Mouse (Mus musculus) CH12.LX (cell line): ENCODE measurements around the gene Cops7a. TPM values are rescaled to one million over a fixed set of nuclear protein-coding genes. Genes with fewer than 3 reads are reported as not detected.

ENCODE experiments used
- DNase-seq: peaks from one replicate; pipeline ENCODE4 v3.0.0-alpha.2; 2013; ENCODE audit errors: extremely low read depth
- H3K27ac ChIP-seq: 2 replicates; pipeline ENCODE4 v1.5.1; 2012; ENCODE audit warnings: low read depth, mild to moderate bottlenecking, control low read depth, moderate library complexity; ENCODE audit not compliant: insufficient read depth
- H3K27me3 ChIP-seq: replicated peaks from 2 replicates; pipeline ENCODE3; 2012; ENCODE audit warnings: inconsistent platforms
- H3K36me3 ChIP-seq, 2 experiments: replicated peaks in 1 of 2; 2 replicates each; pipeline versions ENCODE3 to v1.6.1; 2012; ENCODE audit warnings: inconsistent platforms in 1 of 2, low read length in 1 of 2, mild to moderate bottlenecking in 1 of 2, mixed read lengths in 1 of 2, moderate library complexity in 1 of 2; ENCODE audit not compliant: control insufficient read depth in 1 of 2, insufficient read depth in 1 of 2
- H3K4me1 ChIP-seq, 2 experiments: 2 replicates each; pipeline ENCODE4 v1.6.1; 2012; ENCODE audit warnings: inconsistent platforms in 1 of 2, moderate library complexity in 1 of 2; ENCODE audit not compliant: insufficient read depth in 2 of 2, control insufficient read depth in 1 of 2
- H3K4me2 ChIP-seq: 2 replicates; pipeline ENCODE4 v1.6.1; 2012; ENCODE audit warnings: low read depth, mild to moderate bottlenecking, control low read depth; ENCODE audit not compliant: poor library complexity, insufficient read depth, severe bottlenecking
- H3K4me3 ChIP-seq, 3 experiments: fragments of 150-350 bp in 1 of 3; sonication (generic) in 1 of 3; replicated peaks in 1 of 3; 2 replicates each; pipeline versions ENCODE3 to v1.5.1; 2011 to 2012; ENCODE audit warnings: low read depth in 2 of 3, low read length in 2 of 3, mild to moderate bottlenecking in 2 of 3, moderate library complexity in 2 of 3, control low read depth in 1 of 3, improper control_type of control experiment in 1 of 3, inconsistent platforms in 1 of 3, mixed read lengths in 1 of 3; ENCODE audit not compliant: poor library complexity in 1 of 3
- H3K79me2 ChIP-seq: replicated peaks from 2 replicates; pipeline ENCODE4 v1.6.1; 2012; ENCODE audit warnings: mild to moderate bottlenecking, moderate library complexity; ENCODE audit not compliant: control insufficient read depth, poor library complexity, insufficient read depth, severe bottlenecking; ENCODE audit errors: extremely low read depth
- H3K9ac ChIP-seq: 2 replicates; pipeline ENCODE4 v1.6.1; 2012; ENCODE audit warnings: low read depth, mild to moderate bottlenecking, control low read depth, moderate library complexity; ENCODE audit not compliant: insufficient read depth
- H3K9me3 ChIP-seq: replicated peaks from 2 replicates; pipeline ENCODE3; 2012; ENCODE audit warnings: low read length, inconsistent platforms, mixed read lengths
- BHLHE40 ChIP-seq: IDR thresholded peaks from 2 replicates; pipeline ENCODE4 v1.6.1; 2011; ENCODE audit warnings: mild to moderate bottlenecking, low read depth, low read length, improper control_type of control experiment
- CTCF ChIP-seq, 2 experiments: IDR thresholded peaks in 1 of 2; conservative IDR thresholded peaks in 1 of 2; 2 replicates each; pipeline ENCODE4 v1.5.1; 2011 to 2012; ENCODE audit warnings: low read depth in 2 of 2, low read length in 2 of 2, improper control_type of control experiment in 1 of 2, inconsistent platforms in 1 of 2, mild to moderate bottlenecking in 1 of 2, moderate library complexity in 1 of 2
- GABPA ChIP-seq: IDR thresholded peaks from 2 replicates; pipeline ENCODE4 v1.6.1; 2012; ENCODE audit warnings: low read depth, low read length, improper control_type of control experiment, inconsistent platforms; ENCODE audit not compliant: insufficient replicate concordance
- JUN ChIP-seq: IDR thresholded peaks from 2 replicates; pipeline ENCODE4 v1.6.1; 2011; ENCODE audit warnings: low read depth, mild to moderate bottlenecking, low read length, improper control_type of control experiment, moderate library complexity; ENCODE audit not compliant: insufficient read depth
- JUND ChIP-seq: conservative IDR thresholded peaks from 2 replicates; pipeline ENCODE4 v1.6.1; 2011; ENCODE audit warnings: low read depth, low read length, improper control_type of control experiment
- MAX ChIP-seq: IDR thresholded peaks from 2 replicates; pipeline ENCODE4 v1.6.1; 2011; ENCODE audit warnings: low read length, improper control_type of control experiment
- MEF2A ChIP-seq: IDR thresholded peaks from 2 replicates; pipeline ENCODE4 v1.6.1; 2014; ENCODE audit warnings: low read depth, mild to moderate bottlenecking, inconsistent platforms, low read length, improper control_type of control experiment, borderline replicate concordance
- MXI1 ChIP-seq: IDR thresholded peaks from 2 replicates; pipeline ENCODE4 v1.6.1; 2011; ENCODE audit warnings: mild to moderate bottlenecking, low read depth, low read length, improper control_type of control experiment
- MYC ChIP-seq: IDR thresholded peaks from 2 replicates; pipeline ENCODE4 v1.6.1; 2011; ENCODE audit warnings: low read depth, mild to moderate bottlenecking, improper control_type of control experiment, low read length
- NELFE ChIP-seq: IDR thresholded peaks from 2 replicates; pipeline ENCODE4 v1.6.1; 2011; ENCODE audit warnings: low read depth, low read length, improper control_type of control experiment
- POLR2A ChIP-seq: IDR thresholded peaks from 2 replicates; pipeline ENCODE4 v1.6.1; 2011; ENCODE audit warnings: low read depth, mild to moderate bottlenecking, improper control_type of control experiment, low read length
- RAD21 ChIP-seq: IDR thresholded peaks from 2 replicates; pipeline ENCODE4 v1.6.1; 2011; ENCODE audit warnings: low read depth, mild to moderate bottlenecking, low read length, improper control_type of control experiment, moderate library complexity
- RCOR1 ChIP-seq: conservative IDR thresholded peaks from 2 replicates; pipeline ENCODE4 v1.6.1; 2012; ENCODE audit warnings: low read depth, mild to moderate bottlenecking, inconsistent platforms, low read length, improper control_type of control experiment
- SIN3A ChIP-seq: IDR thresholded peaks from 2 replicates; pipeline ENCODE4 v1.6.1; 2012; ENCODE audit warnings: low read length, improper control_type of control experiment, inconsistent platforms
- SMC3 ChIP-seq: IDR thresholded peaks from 2 replicates; pipeline ENCODE4 v1.6.1; 2011; ENCODE audit warnings: low read depth, low read length, improper control_type of control experiment
- USF2 ChIP-seq: conservative IDR thresholded peaks from 2 replicates; pipeline ENCODE4 v1.6.1; 2011; ENCODE audit warnings: low read depth, low read length, improper control_type of control experiment
- ZNF384 ChIP-seq: IDR thresholded peaks from 2 replicates; pipeline ENCODE4 v1.6.1; 2012; ENCODE audit warnings: low read depth, low read length, improper control_type of control experiment, inconsistent platforms
- dilution Hi-C: fragments of 300-500 bp; cut with MboI; formaldehyde crosslinking; loops from 2 replicates; pipeline ENCODE4 v1.14.3; 2020; ENCODE audit warnings: low sequenced_read_pairs; ENCODE audit not compliant: extremely low pct_unique_long_range_greater_than_20kb, extremely low pct_ligation_motif_present
- in situ Hi-C: fragments of 300-500 bp; cut with MboI; formaldehyde crosslinking; loops from 3 replicates; pipeline ENCODE4 v1.14.3; 2019; ENCODE audit warnings: low sequenced_read_pairs, low pct_ligation_motif_present, low pct_unique_long_range_greater_than_20kb, mixed read lengths
- polyA plus RNA-seq: library from polyadenylated mRNA; unstranded; fragments of >175 nt; gene quantifications from 2 replicates; pipeline ENCODE4 v1.2.1, GENCODE M21; 2012; ENCODE audit warnings: low read depth; ENCODE audit not compliant: insufficient read length
- total RNA-seq, 2 experiments: library from RNA; depleted of rRNA; stranded (reverse); fragments of 300-350 nt in 1 of 2; fragments of >200 nt in 1 of 2; gene quantifications; 2 replicates each; pipeline ENCODE4 v1.2.3; 2012 to 2014

Gene Cops7a
- total and polyA plus RNA-seq, 3 experiments, result 73.2 to 114 (median 104) TPM

- peaks cover 7 to 38% of the 10 kb centered on the region in 2 experiments for H3K36me3 ChIP-seq
- dilution Hi-C loops (no loop called here), in situ Hi-C loops (no loop called here)
- H3K79me2 ChIP-seq, result peaks cover 26% of the 10 kb centered on the region
- peak overlapping the region; percentile 99 for H3K4me2 ChIP-seq
- TF ChIP-seq MAX (0 out of 2 replicates have a peak, but pooled peaks have one; percentile 34), MXI1 (0 out of 2 replicates have a peak, but pooled peaks have one; percentile 30), ZNF384 (no peak), MYC (0 out of 2 replicates have a peak, but pooled peaks have one; percentile 57), POLR2A (peak; percentile 21; the same call in 1 of the 2 replicates), CTCF (conservative IDR thresholded peaks at IDR 0.05 in 1 of 2, IDR thresholded peaks at IDR 0.05 in 1 of 2; ENCODE audit: low read depth in 2 of 2, low read length in 2 of 2) (peak; percentile 33 to 58; a peak in 3 of 4 replicates), NELFE (peak; percentile 24; the same call in 1 of the 2 replicates), MEF2A (no peak), RAD21 (peak; percentile 5), USF2 (no peak), SMC3 (0 out of 2 replicates have a peak, but pooled peaks have one; percentile 18)
- peak overlapping the region; percentile 84 to 93 (median 86) for H3K4me3 ChIP-seq
- peaks cover 2 to 28% of the 10 kb centered on the region in 2 experiments; a peak in 3 of 4 replicates for H3K4me1 ChIP-seq
- no peak overlapping the region for H3K27ac ChIP-seq
- DNase-seq, result peak; percentile 46
- H3K27me3 ChIP-seq, result no peaks in the 10 kb centered on the region
- peaks cover 8% of the 10 kb centered on the region for H3K9me3 ChIP-seq
- H3K9ac ChIP-seq, result peak overlapping the region; percentile 99
Observed at GRCm38 (mm10) chr6:124966466-124967118, 1.3 kb upstream of the Cops7a start.

DNA sequence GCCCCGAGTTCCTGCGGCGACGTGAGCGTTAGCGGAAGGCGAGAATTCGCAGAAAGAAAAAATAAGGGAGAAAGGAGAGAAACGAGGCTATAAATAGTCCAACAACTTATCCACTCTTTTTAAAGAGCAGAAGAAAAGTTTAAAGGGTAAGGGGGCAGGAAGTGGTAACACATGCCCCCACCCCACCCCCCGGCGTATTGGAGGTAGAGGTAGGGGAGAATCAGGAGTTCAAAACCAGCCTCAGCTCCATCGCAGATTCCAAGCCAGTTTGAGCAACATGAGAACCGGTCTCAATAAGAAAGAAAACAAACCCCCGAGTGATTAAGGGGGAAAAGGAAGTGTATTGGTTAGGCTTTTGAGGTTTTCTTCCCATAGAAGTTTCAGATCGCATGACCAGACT, 409 bp upstream of the Cops7a start:
- dilution Hi-C loops (no loop called here), in situ Hi-C loops (no loop called here)
- peaks cover 15 to 46% of the 10 kb centered on the region in 2 experiments for H3K36me3 ChIP-seq
- H3K27ac ChIP-seq, result peak overlapping the region; percentile 72; the same call in 1 of the 2 replicates
- H3K4me2 ChIP-seq, result peak overlapping the region; percentile 99
- peak; percentile 29 for DNase-seq
- peaks cover 8% of the 10 kb centered on the region for H3K9me3 ChIP-seq
- H3K4me1 ChIP-seq, result peaks cover 2 to 28% of the 10 kb centered on the region in 2 experiments; a peak in 3 of 4 replicates
- peaks cover 26% of the 10 kb centered on the region for H3K79me2 ChIP-seq
- peak overlapping the region; percentile 99 for H3K9ac ChIP-seq
- no peaks in the 10 kb centered on the region for H3K27me3 ChIP-seq
- peak overlapping the region; percentile 84 to 93 (median 86) for H3K4me3 ChIP-seq
- TF ChIP-seq MEF2A, result no peak
- TF ChIP-seq, all 38 proteins: peak for 0

GRCm38 (mm10) chr6:124964638-124965037, 700 bp downstream of the Cops7a start:
- Histone ChIP-seq H3K36me3 (peaks cover 26 to 58% of the 10 kb centered on the region in 2 experiments), H3K9me3 (peaks cover 8% of the 10 kb centered on the region), H3K27ac (peak overlapping the region; percentile 69), H3K4me1 (peaks cover 2 to 28% of the 10 kb centered on the region in 2 experiments; a peak in 3 of 4 replicates), H3K79me2 (peaks cover 26% of the 10 kb centered on the region), H3K4me2 (peak overlapping the region; percentile 65), H3K4me3 (peak overlapping the region; percentile 69 to 86 (median 84)), H3K9ac (peak overlapping the region; percentile 73), H3K27me3 (no peaks in the 10 kb centered on the region)
- DNase-seq, result peak; percentile 49
- dilution Hi-C loops (no loop called here), in situ Hi-C loops (no loop called here)
- TF ChIP-seq JUN, result no peak
- no peak for TF ChIP-seq SIN3A
- TF ChIP-seq GABPA, result no peak
- no peak for TF ChIP-seq BHLHE40
- no peak for TF ChIP-seq JUND
- TF ChIP-seq RCOR1, result no peak
- no peak for TF ChIP-seq SMC3
- TF ChIP-seq NELFE, result no peak
